Mouse (Mus musculus): ENCODE data around the gene Crybb2. TPM values are rescaled to one million over a fixed set of nuclear protein-coding genes. Genes with fewer than 3 reads are reported as not detected.

Gene Crybb2
- total RNA-seq, 1 experiment: not detected

DNA sequence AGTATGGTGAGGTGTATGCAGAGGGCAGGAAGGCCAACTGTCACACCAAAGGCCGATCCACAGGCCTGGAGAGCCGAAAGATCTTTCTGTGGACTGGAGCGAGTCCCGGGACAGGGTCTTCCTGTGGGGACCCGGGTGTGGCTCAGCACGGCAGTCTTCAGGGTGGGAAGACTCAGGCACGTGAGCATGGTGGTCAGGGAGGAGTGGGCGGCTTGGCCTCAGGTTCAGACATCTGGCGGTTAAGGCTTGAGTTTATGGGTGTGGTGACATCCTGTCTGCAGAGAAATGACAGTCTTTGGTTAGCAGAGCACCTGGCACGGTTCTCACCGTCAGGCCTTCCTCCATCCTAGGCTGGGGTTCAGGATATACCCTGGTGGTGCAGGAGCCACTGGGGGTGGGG, 20.8 kb upstream of the Crybb2 start:
- TF ChIP-seq HCFC1 (IDR thresholded peaks at IDR 0.05; ENCODE audit: borderline replicate concordance, insufficient read depth, low read length) (no peak), ZNF384 (IDR thresholded peaks at IDR 0.05; ENCODE audit: low read depth, low read length) (no peak), MAFK (IDR thresholded peaks at IDR 0.05; ENCODE audit: insufficient read depth, low read depth, low read length) (no peak), ZC3H11A (IDR thresholded peaks at IDR 0.05; ENCODE audit: borderline replicate concordance, low read depth, low read length) (no peak), CHD2 (IDR thresholded peaks at IDR 0.05; ENCODE audit: low read depth, low read length) (no peak)
- Histone ChIP-seq H3K4me3 (ENCODE audit: insufficient read depth in 1 of 2, low read depth in 1 of 2, low read length in 2 of 2, poor library complexity in 1 of 2, severe bottlenecking in 1 of 2) (no peak overlapping the region), H3K4me1 (ENCODE audit: control insufficient read depth in 2 of 2, insufficient read depth in 2 of 2, low read length in 2 of 2, poor library complexity in 1 of 2) (peaks cover 0 to 10% of the 10 kb centered on the region in 2 experiments; a peak in 1 of 4 replicates), H3K9ac (ENCODE audit: insufficient read depth, low read depth, low read length, poor library complexity, severe bottlenecking) (no peak overlapping the region), H3K36me3 (ENCODE audit: control insufficient read depth, insufficient read depth, low read length, poor library complexity, severe bottlenecking) (no peaks in the 10 kb centered on the region; the same call in 1 of the 2 replicates), H3K9me3 (ENCODE audit: control insufficient read depth, insufficient read depth, low read depth, low read length) (no peaks in the 10 kb centered on the region), H3K27ac (ENCODE audit: insufficient read depth, low read depth, low read length, poor library complexity, severe bottlenecking) (no peak overlapping the region)
- in situ Hi-C loops (cut with MboI; ENCODE audit: low sequenced_read_pairs in 2 of 2, unreplicated experiment in 2 of 2): no loop called here
- DNase-seq (ENCODE audit: low read depth, low spot score): no peak

DNA sequence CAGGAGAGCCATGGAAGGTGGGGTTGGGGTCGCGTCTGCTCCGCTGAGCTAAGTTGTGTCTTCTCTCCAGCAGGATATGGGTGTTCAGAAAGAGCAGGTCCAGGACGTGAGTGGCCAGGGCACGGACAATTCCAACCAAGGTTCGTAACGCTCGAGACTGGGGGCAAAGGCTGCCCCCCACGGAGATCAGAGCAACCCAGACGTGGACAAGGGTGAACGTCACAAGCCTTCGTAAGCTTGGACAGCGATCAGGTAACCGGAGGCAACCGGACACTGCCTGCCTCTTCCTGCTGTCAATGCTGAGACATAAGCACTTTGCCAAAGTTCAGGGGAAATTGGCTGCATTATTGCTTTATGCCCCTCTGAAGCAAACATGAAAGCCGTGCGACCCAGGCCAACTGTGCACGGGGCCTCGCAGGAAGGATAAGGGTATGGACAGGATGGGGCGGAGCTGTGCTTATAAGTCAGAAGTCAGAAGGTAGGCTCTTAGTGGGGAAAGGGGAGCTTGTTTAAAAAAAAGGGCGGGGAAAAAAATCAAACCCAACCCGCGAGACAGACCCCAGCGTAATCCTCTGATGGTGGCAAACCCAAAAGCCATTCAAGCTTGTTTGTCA, 20.3 kb upstream of the Crybb2 start:
- Histone ChIP-seq H3K4me1 (ENCODE audit: control insufficient read depth in 2 of 2, insufficient read depth in 2 of 2, low read length in 2 of 2, poor library complexity in 1 of 2) (peaks cover 0 to 10% of the 10 kb centered on the region in 2 experiments; a peak in 1 of 4 replicates), H3K9ac (ENCODE audit: insufficient read depth, low read depth, low read length, poor library complexity, severe bottlenecking) (no peak overlapping the region), H3K4me3 (ENCODE audit: insufficient read depth in 1 of 2, low read depth in 1 of 2, low read length in 2 of 2, poor library complexity in 1 of 2, severe bottlenecking in 1 of 2) (no peak overlapping the region), H3K36me3 (ENCODE audit: control insufficient read depth, insufficient read depth, low read length, poor library complexity, severe bottlenecking) (no peaks in the 10 kb centered on the region; the same call in 1 of the 2 replicates), H3K27ac (ENCODE audit: insufficient read depth, low read depth, low read length, poor library complexity, severe bottlenecking) (no peak overlapping the region), H3K9me3 (ENCODE audit: control insufficient read depth, insufficient read depth, low read depth, low read length) (no peaks in the 10 kb centered on the region)
- in situ Hi-C loops (cut with MboI; ENCODE audit: low sequenced_read_pairs in 2 of 2, unreplicated experiment in 2 of 2): no loop called here
- TF ChIP-seq MAFK (IDR thresholded peaks at IDR 0.05; ENCODE audit: insufficient read depth, low read depth, low read length): no peak
- no peak for TF ChIP-seq ZNF384 (IDR thresholded peaks at IDR 0.05; ENCODE audit: low read depth, low read length)
- no peak for TF ChIP-seq ZC3H11A (IDR thresholded peaks at IDR 0.05; ENCODE audit: borderline replicate concordance, low read depth, low read length)
- TF ChIP-seq CHD2 (IDR thresholded peaks at IDR 0.05; ENCODE audit: low read depth, low read length): no peak
- no peak for TF ChIP-seq HCFC1 (IDR thresholded peaks at IDR 0.05; ENCODE audit: borderline replicate concordance, insufficient read depth, low read length)
- DNase-seq (ENCODE audit: low read depth, low spot score): no peak

DNA sequence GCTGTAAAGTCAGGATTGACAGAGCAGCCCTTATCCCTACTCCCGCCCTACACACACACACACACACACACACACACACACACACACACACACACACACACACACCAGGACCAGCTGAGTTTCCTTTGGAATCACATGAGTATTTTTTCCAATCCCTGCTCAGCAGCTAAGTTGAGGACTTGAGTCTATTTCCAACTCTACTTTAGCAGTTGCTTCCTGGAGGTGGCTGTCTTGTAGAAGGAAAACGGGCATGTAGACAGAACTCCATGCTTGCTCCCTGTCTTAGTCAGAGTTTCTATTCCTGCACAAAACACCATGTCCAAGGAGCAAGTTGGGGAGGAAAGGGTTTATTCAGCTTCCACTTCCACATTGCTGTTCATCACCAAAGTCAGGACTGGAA, 17.5 kb upstream of the Crybb2 start:
- peaks cover 1 to 12% of the 10 kb centered on the region in 2 experiments; a peak in 1 of 4 replicates for H3K4me1 ChIP-seq (ENCODE audit: control insufficient read depth in 2 of 2, insufficient read depth in 2 of 2, low read length in 2 of 2, poor library complexity in 1 of 2)
- H3K27ac ChIP-seq (ENCODE audit: insufficient read depth, low read depth, low read length, poor library complexity, severe bottlenecking): no peak overlapping the region
- in situ Hi-C loops (cut with MboI; ENCODE audit: low sequenced_read_pairs in 2 of 2, unreplicated experiment in 2 of 2): no loop called here
- DNase-seq (ENCODE audit: low read depth, low spot score): no peak
- no peak overlapping the region for H3K4me3 ChIP-seq (ENCODE audit: insufficient read depth in 1 of 2, low read depth in 1 of 2, low read length in 2 of 2, poor library complexity in 1 of 2, severe bottlenecking in 1 of 2)
- no peak overlapping the region for H3K9ac ChIP-seq (ENCODE audit: insufficient read depth, low read depth, low read length, poor library complexity, severe bottlenecking)
- H3K36me3 ChIP-seq (ENCODE audit: control insufficient read depth, insufficient read depth, low read length, poor library complexity, severe bottlenecking): no peaks in the 10 kb centered on the region; the same call in 1 of the 2 replicates
- no peaks in the 10 kb centered on the region for H3K9me3 ChIP-seq (ENCODE audit: control insufficient read depth, insufficient read depth, low read depth, low read length)
- no peak for TF ChIP-seq ZNF384 (IDR thresholded peaks at IDR 0.05; ENCODE audit: low read depth, low read length)
- no peak for TF ChIP-seq CHD2 (IDR thresholded peaks at IDR 0.05; ENCODE audit: low read depth, low read length)
- TF ChIP-seq MAFK (IDR thresholded peaks at IDR 0.05; ENCODE audit: insufficient read depth, low read depth, low read length): no peak
- TF ChIP-seq HCFC1 (IDR thresholded peaks at IDR 0.05; ENCODE audit: borderline replicate concordance, insufficient read depth, low read length): no peak
- TF ChIP-seq ZC3H11A (IDR thresholded peaks at IDR 0.05; ENCODE audit: borderline replicate concordance, low read depth, low read length): no peak

DNA sequence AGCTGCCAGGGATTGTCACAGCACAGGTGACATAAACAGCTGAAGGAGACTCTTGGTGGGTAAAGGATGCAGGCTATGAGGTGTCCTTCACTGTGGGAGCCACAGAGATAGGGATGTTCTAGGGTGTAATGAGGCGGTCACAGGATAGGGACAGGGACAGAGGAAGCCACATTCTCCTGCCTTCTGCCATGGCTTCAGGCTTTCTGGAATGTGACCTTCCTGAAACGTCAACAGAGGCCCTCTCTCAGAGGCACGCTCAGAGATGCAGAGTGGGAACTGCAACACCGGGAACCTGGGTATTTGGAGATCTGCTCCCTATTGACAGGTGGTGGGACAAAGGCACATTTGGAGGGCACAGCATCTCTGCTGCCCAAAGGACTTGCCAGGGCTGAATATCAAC, 17.1 kb upstream of the Crybb2 start:
- peaks cover 1 to 10% of the 10 kb centered on the region in 2 experiments; a peak in 1 of 4 replicates for H3K4me1 ChIP-seq (ENCODE audit: control insufficient read depth in 2 of 2, insufficient read depth in 2 of 2, low read length in 2 of 2, poor library complexity in 1 of 2)
- no peaks in the 10 kb centered on the region for H3K9me3 ChIP-seq (ENCODE audit: control insufficient read depth, insufficient read depth, low read depth, low read length)

More for the DNA sequence above, 17.1 kb upstream of the Crybb2 start:
- TF ChIP-seq ZNF384 (IDR thresholded peaks at IDR 0.05; ENCODE audit: low read depth, low read length) (no peak), ZC3H11A (IDR thresholded peaks at IDR 0.05; ENCODE audit: borderline replicate concordance, low read depth, low read length) (no peak), CHD2 (IDR thresholded peaks at IDR 0.05; ENCODE audit: low read depth, low read length) (no peak), HCFC1 (IDR thresholded peaks at IDR 0.05; ENCODE audit: borderline replicate concordance, insufficient read depth, low read length) (no peak), MAFK (IDR thresholded peaks at IDR 0.05; ENCODE audit: insufficient read depth, low read depth, low read length) (no peak)
- H3K27ac ChIP-seq (ENCODE audit: insufficient read depth, low read depth, low read length, poor library complexity, severe bottlenecking): no peak overlapping the region
- H3K36me3 ChIP-seq (ENCODE audit: control insufficient read depth, insufficient read depth, low read length, poor library complexity, severe bottlenecking): no peaks in the 10 kb centered on the region; the same call in 1 of the 2 replicates
- DNase-seq (ENCODE audit: low read depth, low spot score): no peak
- no peak overlapping the region for H3K9ac ChIP-seq (ENCODE audit: insufficient read depth, low read depth, low read length, poor library complexity, severe bottlenecking)
- H3K4me3 ChIP-seq (ENCODE audit: insufficient read depth in 1 of 2, low read depth in 1 of 2, low read length in 2 of 2, poor library complexity in 1 of 2, severe bottlenecking in 1 of 2): no peak overlapping the region
- in situ Hi-C loops (cut with MboI; ENCODE audit: low sequenced_read_pairs in 2 of 2, unreplicated experiment in 2 of 2): no loop called here

Data from ES-E14 (cell line).